Mouse (Mus musculus): ENCODE measurements around the gene Nfia. TPM values are rescaled to one million over a fixed set of nuclear protein-coding genes. Genes with fewer than 3 reads are reported as not detected.

The Nfia gene
- polyA plus RNA-seq, 1 experiment from 2014 or later: 78.4 TPM

DNA sequence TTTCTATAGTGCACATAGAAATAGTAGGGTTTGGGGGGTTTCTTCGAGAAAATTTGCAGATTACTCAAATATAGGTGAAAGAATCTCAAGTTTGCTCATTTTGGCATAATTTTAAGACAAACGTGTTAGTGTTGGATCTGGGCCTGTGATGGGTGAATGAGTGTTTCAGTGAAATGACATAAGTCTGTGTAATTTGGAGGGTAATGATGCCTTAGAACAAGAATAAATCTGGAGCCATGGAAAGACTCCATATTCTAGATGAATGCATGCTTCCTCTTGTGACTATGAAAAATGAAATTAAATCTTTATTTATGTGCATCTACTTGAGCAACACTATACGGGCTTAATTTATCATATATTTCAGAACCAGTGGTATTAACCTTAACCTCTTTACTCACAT is 44.2 kb downstream of the Nfia start:
- H3K9me3 ChIP-seq (ENCODE audit: control insufficient read depth, low read depth, low read length): no peaks in the 10 kb centered on the region
- H3K4me2 ChIP-seq (replicated peaks; ENCODE audit: low read depth, low read length): no peak overlapping the region
- ATAC-seq (ENCODE audit: insufficient number of reproducible peaks, insufficient read depth, low FRiP score, low read depth): no peak
- H3K9ac ChIP-seq (replicated peaks; ENCODE audit: low read depth, low read length): no peak overlapping the region
- H3K4me3 ChIP-seq (ENCODE audit: low read depth, low read length): no peak overlapping the region
- no peak overlapping the region for H3K27ac ChIP-seq (ENCODE audit: low read length)
- peaks cover 2% of the 10 kb centered on the region; the same call in 1 of the 2 replicates for H3K4me1 ChIP-seq (ENCODE audit: control insufficient read depth, insufficient read depth, low read length)
- H3K27me3 ChIP-seq (ENCODE audit: control insufficient read depth, insufficient read depth, low read length): no peaks in the 10 kb centered on the region
- WGBS: 75% methylated on average over 3 of the region's 3 CpGs
- no peaks in the 10 kb centered on the region for H3K36me3 ChIP-seq (ENCODE audit: control insufficient read depth, insufficient read depth, low read length)

DNA sequence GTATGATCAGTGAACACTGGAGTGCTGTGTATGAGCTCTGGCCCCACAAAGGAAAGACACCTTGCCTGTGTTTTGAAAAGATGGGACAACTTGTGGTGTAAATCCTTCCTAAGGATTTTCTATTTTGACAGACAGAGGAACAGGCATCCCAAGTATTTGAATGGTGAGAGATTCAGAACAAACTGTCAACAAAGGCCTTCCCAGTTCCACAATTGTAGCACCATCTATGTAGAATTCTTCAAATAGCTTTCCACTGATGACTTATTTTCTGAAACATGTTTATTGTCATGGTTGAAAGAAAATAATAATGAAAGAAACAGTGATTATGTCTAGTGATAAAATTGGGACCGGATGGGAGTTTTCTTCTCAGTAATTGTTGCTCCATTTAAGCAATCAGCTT is 45.2 kb downstream of the Nfia start:
- Histone ChIP-seq H3K27me3 (ENCODE audit: control insufficient read depth, insufficient read depth, low read length) (no peaks in the 10 kb centered on the region), H3K9me3 (ENCODE audit: control insufficient read depth, low read depth, low read length) (no peaks in the 10 kb centered on the region), H3K27ac (ENCODE audit: low read length) (no peak overlapping the region), H3K4me3 (ENCODE audit: low read depth, low read length) (no peak overlapping the region), H3K36me3 (ENCODE audit: control insufficient read depth, insufficient read depth, low read length) (no peaks in the 10 kb centered on the region), H3K4me1 (ENCODE audit: control insufficient read depth, insufficient read depth, low read length) (peaks cover 2% of the 10 kb centered on the region; the same call in 1 of the 2 replicates), H3K9ac (replicated peaks; ENCODE audit: low read depth, low read length) (no peak overlapping the region), H3K4me2 (replicated peaks; ENCODE audit: low read depth, low read length) (no peak overlapping the region)
- WGBS: 86% methylated on average over 1 of the region's 1 CpGs
- ATAC-seq (ENCODE audit: insufficient number of reproducible peaks, insufficient read depth, low FRiP score, low read depth): no peak

DNA sequence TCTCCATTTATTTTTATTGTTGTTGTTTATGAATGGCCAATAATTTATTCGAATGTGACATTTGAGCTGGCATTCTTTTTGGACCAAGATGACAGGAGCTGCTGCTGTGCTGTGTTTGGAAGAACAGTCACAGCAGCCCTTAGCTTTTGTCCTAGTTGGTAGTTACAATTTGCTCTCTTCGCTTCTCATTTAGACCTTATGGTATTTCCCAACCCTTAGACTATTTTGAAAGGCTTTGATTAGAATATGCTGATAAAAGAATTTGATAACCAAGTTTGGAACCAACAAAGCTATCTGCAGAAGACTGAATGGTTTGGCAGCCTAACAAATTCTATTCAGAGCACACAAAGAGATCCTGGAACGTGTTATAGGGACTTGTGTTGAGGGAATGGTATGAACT is 46.0 kb downstream of the Nfia start:
- Histone ChIP-seq H3K9ac (replicated peaks; ENCODE audit: low read depth, low read length) (no peak overlapping the region), H3K36me3 (ENCODE audit: control insufficient read depth, insufficient read depth, low read length) (no peaks in the 10 kb centered on the region), H3K27me3 (ENCODE audit: control insufficient read depth, insufficient read depth, low read length) (no peaks in the 10 kb centered on the region), H3K27ac (ENCODE audit: low read length) (no peak overlapping the region), H3K4me1 (ENCODE audit: control insufficient read depth, insufficient read depth, low read length) (peaks cover 2% of the 10 kb centered on the region; the same call in 1 of the 2 replicates), H3K9me3 (ENCODE audit: control insufficient read depth, low read depth, low read length) (no peaks in the 10 kb centered on the region), H3K4me2 (replicated peaks; ENCODE audit: low read depth, low read length) (no peak overlapping the region), H3K4me3 (ENCODE audit: low read depth, low read length) (no peak overlapping the region)
- ATAC-seq (ENCODE audit: insufficient number of reproducible peaks, insufficient read depth, low FRiP score, low read depth): no peak
- WGBS: 85% methylated on average over 3 of the region's 3 CpGs

DNA sequence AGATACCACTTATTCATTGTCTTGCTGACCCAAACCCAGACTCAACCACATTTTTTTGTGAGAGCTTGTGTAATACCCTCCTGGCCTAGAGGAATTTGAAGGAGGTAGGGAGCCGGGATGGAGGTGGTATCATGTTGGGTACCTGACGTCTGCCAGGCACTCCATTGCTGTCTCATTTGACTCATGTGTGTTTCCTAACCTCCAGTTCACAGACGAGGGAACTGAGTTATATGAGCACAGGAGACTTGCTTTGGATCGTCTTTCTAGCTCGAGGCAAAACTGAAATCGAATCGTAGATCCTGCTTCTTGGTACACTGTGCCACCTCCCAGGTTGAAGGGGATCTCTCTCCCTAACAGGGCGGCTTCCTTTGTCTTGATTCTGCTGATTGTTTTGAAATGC is 46.6 kb downstream of the Nfia start:
- WGBS: 89% methylated on average over 8 of the region's 8 CpGs
- Histone ChIP-seq H3K4me1 (ENCODE audit: control insufficient read depth, insufficient read depth, low read length) (peaks cover 5% of the 10 kb centered on the region; the same call in 1 of the 2 replicates), H3K27me3 (ENCODE audit: control insufficient read depth, insufficient read depth, low read length) (no peaks in the 10 kb centered on the region), H3K4me3 (ENCODE audit: low read depth, low read length) (no peak overlapping the region), H3K9me3 (ENCODE audit: control insufficient read depth, low read depth, low read length) (no peaks in the 10 kb centered on the region), H3K9ac (replicated peaks; ENCODE audit: low read depth, low read length) (no peak overlapping the region), H3K36me3 (ENCODE audit: control insufficient read depth, insufficient read depth, low read length) (no peaks in the 10 kb centered on the region), H3K4me2 (replicated peaks; ENCODE audit: low read depth, low read length) (no peak overlapping the region), H3K27ac (ENCODE audit: low read length) (no peak overlapping the region)
- no peak for ATAC-seq (ENCODE audit: insufficient number of reproducible peaks, insufficient read depth, low FRiP score, low read depth)

DNA sequence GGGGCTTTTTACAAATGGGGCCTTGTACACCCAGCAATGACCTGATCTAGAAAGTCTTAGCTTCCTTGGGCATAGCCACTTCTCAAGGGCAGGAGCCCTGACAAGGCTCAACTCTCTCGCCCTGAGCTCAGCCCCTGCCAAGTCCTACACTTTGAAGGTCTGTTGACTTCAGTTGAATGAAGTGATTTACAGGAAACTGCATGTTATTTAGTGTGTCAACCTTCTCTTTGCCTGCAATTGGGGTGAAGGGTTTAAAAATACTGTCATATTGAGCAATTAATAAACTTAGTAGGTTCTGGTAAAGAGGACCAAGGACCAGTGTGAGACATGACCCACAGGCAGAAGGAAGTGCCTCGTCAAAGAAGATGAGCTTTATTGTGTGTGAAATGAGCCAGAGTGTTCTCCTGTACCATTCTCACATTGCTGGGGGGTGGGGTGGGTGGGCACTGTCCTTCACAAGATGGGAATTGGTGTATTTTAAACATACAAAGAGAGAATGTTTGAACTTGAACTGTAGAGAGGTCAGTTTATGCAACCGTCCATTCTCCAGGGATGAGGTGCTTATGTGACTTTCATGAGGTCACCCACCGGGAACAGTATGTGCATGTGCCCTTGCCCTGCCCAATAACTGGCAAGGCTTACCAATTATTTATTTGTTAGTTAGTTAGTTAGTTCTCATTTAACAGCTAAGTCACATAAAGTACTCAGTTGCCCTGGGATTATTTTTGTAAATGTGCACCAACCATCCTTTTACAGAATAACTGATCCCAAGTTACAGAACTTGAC is 48.1 kb downstream of the Nfia start:
- no peak overlapping the region for H3K4me2 ChIP-seq (replicated peaks; ENCODE audit: low read depth, low read length)
- ATAC-seq (ENCODE audit: insufficient number of reproducible peaks, insufficient read depth, low FRiP score, low read depth): no peak
- H3K27ac ChIP-seq (ENCODE audit: low read length): no peak overlapping the region
- H3K27me3 ChIP-seq (ENCODE audit: control insufficient read depth, insufficient read depth, low read length): no peaks in the 10 kb centered on the region
- WGBS: 54% methylated on average over 4 of the region's 4 CpGs
- no peaks in the 10 kb centered on the region for H3K9me3 ChIP-seq (ENCODE audit: control insufficient read depth, low read depth, low read length)
- no peak overlapping the region for H3K9ac ChIP-seq (replicated peaks; ENCODE audit: low read depth, low read length)
- no peaks in the 10 kb centered on the region for H3K36me3 ChIP-seq (ENCODE audit: control insufficient read depth, insufficient read depth, low read length)
- no peak overlapping the region for H3K4me3 ChIP-seq (ENCODE audit: low read depth, low read length)
- peaks cover 11% of the 10 kb centered on the region; the same call in 1 of the 2 replicates for H3K4me1 ChIP-seq (ENCODE audit: control insufficient read depth, insufficient read depth, low read length)

DNA sequence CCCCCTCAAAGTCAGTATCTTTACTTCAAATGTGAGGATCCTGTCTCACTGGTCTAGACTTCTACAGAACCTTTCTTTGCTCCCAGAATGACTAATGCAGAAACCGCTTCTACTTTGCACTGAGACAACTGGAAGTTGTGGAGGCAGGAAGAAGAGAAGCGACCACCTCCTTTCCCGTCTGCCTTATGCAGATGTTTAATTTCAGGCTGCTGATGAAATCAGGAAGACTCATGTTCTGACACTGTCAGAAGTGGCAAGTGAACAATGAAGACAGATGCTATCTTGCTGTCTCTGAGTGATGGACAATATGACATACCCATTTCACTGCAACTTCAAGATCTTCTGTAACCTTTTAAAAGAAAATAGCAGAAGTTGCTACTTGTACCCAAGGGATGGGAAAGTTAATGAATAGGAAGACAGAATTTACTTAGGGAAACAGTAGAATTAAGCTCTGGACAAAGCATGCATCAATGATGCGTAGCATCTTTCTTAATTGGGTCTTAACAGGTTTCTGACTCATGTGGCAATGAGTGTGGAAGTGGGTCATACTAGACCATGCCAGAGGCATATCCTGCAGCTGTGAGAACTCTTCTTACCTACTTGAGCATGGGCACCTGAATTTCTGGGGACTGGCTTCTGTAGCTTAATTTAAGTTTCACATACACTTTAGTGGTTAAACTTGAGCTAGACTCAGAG is 49.2 kb downstream of the Nfia start:
- WGBS: 83% methylated on average over 4 of the region's 4 CpGs
- no peak overlapping the region for H3K27ac ChIP-seq (ENCODE audit: low read length)
- no peaks in the 10 kb centered on the region for H3K9me3 ChIP-seq (ENCODE audit: control insufficient read depth, low read depth, low read length)
- no peak overlapping the region for H3K4me3 ChIP-seq (ENCODE audit: low read depth, low read length)
- no peak for ATAC-seq (ENCODE audit: insufficient number of reproducible peaks, insufficient read depth, low FRiP score, low read depth)
- H3K36me3 ChIP-seq (ENCODE audit: control insufficient read depth, insufficient read depth, low read length): no peaks in the 10 kb centered on the region
- H3K4me1 ChIP-seq (ENCODE audit: control insufficient read depth, insufficient read depth, low read length): peaks cover 11% of the 10 kb centered on the region; the same call in 1 of the 2 replicates
- no peak overlapping the region for H3K4me2 ChIP-seq (replicated peaks; ENCODE audit: low read depth, low read length)
- no peaks in the 10 kb centered on the region for H3K27me3 ChIP-seq (ENCODE audit: control insufficient read depth, insufficient read depth, low read length)
- H3K9ac ChIP-seq (replicated peaks; ENCODE audit: low read depth, low read length): no peak overlapping the region

DNA sequence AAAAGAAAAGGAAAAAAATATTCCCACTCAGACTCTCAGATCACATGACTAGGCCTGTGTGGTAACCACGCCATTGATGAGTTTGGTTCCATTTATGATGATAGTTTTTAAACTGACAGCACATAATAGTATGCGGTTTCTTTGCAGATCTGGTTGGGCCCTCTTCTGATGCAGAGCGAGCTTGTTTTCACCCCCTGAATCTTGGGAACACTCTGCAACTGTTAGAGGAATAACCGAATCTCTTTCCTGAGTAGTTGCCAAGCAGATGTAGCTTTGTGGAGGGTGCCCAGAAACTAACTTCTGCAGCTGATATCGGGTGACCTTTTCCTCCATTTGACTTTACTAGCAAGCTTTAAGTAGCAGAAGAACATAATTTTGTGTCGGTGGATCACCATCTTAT is 51.0 kb downstream of the Nfia start:
- Histone ChIP-seq H3K36me3 (ENCODE audit: control insufficient read depth, insufficient read depth, low read length) (no peaks in the 10 kb centered on the region), H3K9me3 (ENCODE audit: control insufficient read depth, low read depth, low read length) (no peaks in the 10 kb centered on the region), H3K27ac (ENCODE audit: low read length) (no peak overlapping the region), H3K9ac (replicated peaks; ENCODE audit: low read depth, low read length) (no peak overlapping the region), H3K4me2 (replicated peaks; ENCODE audit: low read depth, low read length) (no peak overlapping the region), H3K4me1 (ENCODE audit: control insufficient read depth, insufficient read depth, low read length) (peaks cover 17% of the 10 kb centered on the region; the same call in 1 of the 2 replicates), H3K4me3 (ENCODE audit: low read depth, low read length) (no peak overlapping the region), H3K27me3 (ENCODE audit: control insufficient read depth, insufficient read depth, low read length) (no peaks in the 10 kb centered on the region)
- no peak for ATAC-seq (ENCODE audit: insufficient number of reproducible peaks, insufficient read depth, low FRiP score, low read depth)
- 85% methylated on average over 6 of the region's 6 CpGs for WGBS

DNA sequence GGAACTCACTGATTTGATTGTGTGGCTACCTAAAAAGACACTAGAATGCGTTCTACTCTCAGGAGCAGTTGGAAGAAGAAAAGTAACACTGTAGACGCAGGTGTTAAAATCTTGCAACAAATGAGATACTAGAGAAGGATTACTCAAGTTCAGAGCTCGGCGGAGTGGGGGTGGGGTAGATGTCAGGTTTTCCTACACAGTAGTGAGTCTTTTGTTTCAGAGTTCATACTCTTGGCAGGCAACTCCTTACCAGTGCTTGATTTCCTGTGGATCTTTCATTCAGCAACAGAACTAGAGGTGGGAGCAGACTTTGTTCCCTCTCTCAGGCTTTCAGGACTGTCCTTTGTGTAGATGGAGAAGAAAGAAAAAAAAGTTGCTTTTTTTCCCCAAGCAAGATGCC is 51.9 kb downstream of the Nfia start:
- no peaks in the 10 kb centered on the region for H3K27me3 ChIP-seq (ENCODE audit: control insufficient read depth, insufficient read depth, low read length)
- no peaks in the 10 kb centered on the region for H3K9me3 ChIP-seq (ENCODE audit: control insufficient read depth, low read depth, low read length)
- 66% methylated on average over 4 of the region's 4 CpGs for WGBS

More for the DNA sequence above, 51.9 kb downstream of the Nfia start:
- Histone ChIP-seq H3K27ac (ENCODE audit: low read length) (no peak overlapping the region), H3K36me3 (ENCODE audit: control insufficient read depth, insufficient read depth, low read length) (no peaks in the 10 kb centered on the region), H3K4me3 (ENCODE audit: low read depth, low read length) (no peak overlapping the region), H3K9ac (replicated peaks; ENCODE audit: low read depth, low read length) (no peak overlapping the region), H3K4me2 (replicated peaks; ENCODE audit: low read depth, low read length) (no peak overlapping the region), H3K4me1 (ENCODE audit: control insufficient read depth, insufficient read depth, low read length) (peaks cover 17% of the 10 kb centered on the region; the same call in 1 of the 2 replicates)
- ATAC-seq (ENCODE audit: insufficient number of reproducible peaks, insufficient read depth, low FRiP score, low read depth): no peak

Measured in stomach, embryonic 14.5 days (tissue).